Mouse (Mus musculus): ENCODE measurements around the gene Nme8. TPM values are rescaled to one million over a fixed set of nuclear protein-coding genes. Genes with fewer than 3 reads are reported as not detected.

Gene Nme8
- total RNA-seq, 2 experiments from 2014 or later, result not detected

GRCm38 (mm10) chr13:19643519-19643918 lies 54.1 kb downstream of the Nme8 start:
- DNase-seq (ENCODE audit: low spot score in 2 of 2), result no peak

- DNase-seq (ENCODE audit: low spot score in 2 of 2), result no peak
Observed at GRCm38 (mm10) chr13:19640203-19640851, 57.3 kb downstream of the Nme8 start.

GRCm38 (mm10) chr13:19636131-19636530 lies 61.5 kb downstream of the Nme8 start:
- no peak for DNase-seq (ENCODE audit: low spot score in 2 of 2)

- DNase-seq (ENCODE audit: low spot score in 2 of 2), result no peak
Observed at GRCm38 (mm10) chr13:19630768-19631709, 66.6 kb downstream of the Nme8 start.

- DNase-seq (ENCODE audit: low spot score in 2 of 2), result no peak
Observed at GRCm38 (mm10) chr13:19626473-19626872, 71.1 kb downstream of the Nme8 start.

GRCm38 (mm10) chr13:19624632-19625320 lies 72.8 kb downstream of the Nme8 start:
- no peak for DNase-seq (ENCODE audit: low spot score in 2 of 2)

- DNase-seq (ENCODE audit: low spot score in 2 of 2), result peak; percentile 19 to 20
Observed at GRCm38 (mm10) chr13:19623228-19623905, 74.2 kb downstream of the Nme8 start.

GRCm38 (mm10) chr13:19622573-19623227 lies 74.9 kb downstream of the Nme8 start, which contains the start of gene Sfrp4:
TSS of gene Sfrp4 (plus strand) at chr13:19623104.
- peak; percentile 47 to 73 for DNase-seq (ENCODE audit: low spot score in 2 of 2)

GRCm38 (mm10) chr13:19619216-19619927 lies 78.2 kb downstream of the Nme8 start, which contains the start of gene Epdr1:
TSS of gene Epdr1 (minus strand) at chr13:19619927.
- peak; percentile 67 to 72 for DNase-seq (ENCODE audit: low spot score in 2 of 2)

GRCm38 (mm10) chr13:19618841-19619215 lies 78.8 kb downstream of the Nme8 start:
- peak in 1 of 2 experiments; percentile 26 for DNase-seq (ENCODE audit: low spot score in 2 of 2)

- no peak for DNase-seq (ENCODE audit: low spot score in 2 of 2)
Observed at GRCm38 (mm10) chr13:19618081-19618480, 79.5 kb downstream of the Nme8 start.

- DNase-seq (ENCODE audit: low spot score in 2 of 2), result no peak
Observed at GRCm38 (mm10) chr13:19614311-19614710, 83.3 kb downstream of the Nme8 start.

GRCm38 (mm10) chr13:19613426-19613825 lies 84.2 kb downstream of the Nme8 start:
- DNase-seq (ENCODE audit: low spot score in 2 of 2), result no peak

GRCm38 (mm10) chr13:19612963-19613362 lies 84.6 kb downstream of the Nme8 start:
- DNase-seq (ENCODE audit: low spot score in 2 of 2), result no peak

- DNase-seq (ENCODE audit: low spot score in 2 of 2), result peak; percentile 12 to 14
Observed at GRCm38 (mm10) chr13:19612348-19612747, 85.2 kb downstream of the Nme8 start.

GRCm38 (mm10) chr13:19608120-19608519 lies 89.5 kb downstream of the Nme8 start:
- no peak for DNase-seq (ENCODE audit: low spot score in 2 of 2)

GRCm38 (mm10) chr13:19604916-19605315 lies 92.7 kb downstream of the Nme8 start:
- no peak for DNase-seq (ENCODE audit: low spot score in 2 of 2)

- DNase-seq (ENCODE audit: low spot score in 2 of 2), result no peak
Observed at GRCm38 (mm10) chr13:19603719-19604118, 93.9 kb downstream of the Nme8 start.

GRCm38 (mm10) chr13:19602531-19602930 lies 95.1 kb downstream of the Nme8 start:
- DNase-seq (ENCODE audit: low spot score in 2 of 2), result no peak

GRCm38 (mm10) chr13:19599242-19599641 lies 98.4 kb downstream of the Nme8 start:
- DNase-seq (ENCODE audit: low spot score in 2 of 2), result no peak
